Mouse (Mus musculus) gastrocnemius, postnatal 10 days (tissue): ENCODE measurements around the gene Mapk14. TPM values are rescaled to one million over a fixed set of nuclear protein-coding genes. Genes with fewer than 3 reads are reported as not detected.

Experiments
- DNase-seq: peaks from one replicate; pipeline ENCODE4 v3.0.0; 2021; ENCODE audit warnings: mixed read lengths
- long read RNA-seq, 2 experiments: library from polyadenylated mRNA; stranded (forward); transcript quantifications; one replicate each; pipeline ENCODE4 v2.0.0; 2021
- total RNA-seq, 2 experiments: library from RNA; stranded (reverse); gene quantifications; 2 replicates each; pipeline ENCODE4 v1.2.3; 2021

Gene Mapk14
- total RNA-seq: 10 to 100 TPM; 59.8 to 62.8 TPM
- long read RNA-seq, experiment 1, transcript Mapk14-202 (12 exons, 3,548 nt): major isoform, 130 of 148 reads
- long read RNA-seq, experiment 1, partial matches to known transcripts: 8 of 148 reads
- long read RNA-seq, experiment 1, other reads (novel, unspliced or antisense): 5 of 148 reads
- long read RNA-seq, experiment 2, transcript Mapk14-201 (12 exons, 3,562 nt): minor isoform, 7 of 135 reads
- long read RNA-seq, experiment 2, transcript Mapk14-202 (12 exons, 3,548 nt): major isoform, 107 of 135 reads
- long read RNA-seq, experiment 2, partial matches to known transcripts: 4 of 135 reads
- long read RNA-seq, experiment 2, other reads (novel, unspliced or antisense): 11 of 135 reads

DNA sequence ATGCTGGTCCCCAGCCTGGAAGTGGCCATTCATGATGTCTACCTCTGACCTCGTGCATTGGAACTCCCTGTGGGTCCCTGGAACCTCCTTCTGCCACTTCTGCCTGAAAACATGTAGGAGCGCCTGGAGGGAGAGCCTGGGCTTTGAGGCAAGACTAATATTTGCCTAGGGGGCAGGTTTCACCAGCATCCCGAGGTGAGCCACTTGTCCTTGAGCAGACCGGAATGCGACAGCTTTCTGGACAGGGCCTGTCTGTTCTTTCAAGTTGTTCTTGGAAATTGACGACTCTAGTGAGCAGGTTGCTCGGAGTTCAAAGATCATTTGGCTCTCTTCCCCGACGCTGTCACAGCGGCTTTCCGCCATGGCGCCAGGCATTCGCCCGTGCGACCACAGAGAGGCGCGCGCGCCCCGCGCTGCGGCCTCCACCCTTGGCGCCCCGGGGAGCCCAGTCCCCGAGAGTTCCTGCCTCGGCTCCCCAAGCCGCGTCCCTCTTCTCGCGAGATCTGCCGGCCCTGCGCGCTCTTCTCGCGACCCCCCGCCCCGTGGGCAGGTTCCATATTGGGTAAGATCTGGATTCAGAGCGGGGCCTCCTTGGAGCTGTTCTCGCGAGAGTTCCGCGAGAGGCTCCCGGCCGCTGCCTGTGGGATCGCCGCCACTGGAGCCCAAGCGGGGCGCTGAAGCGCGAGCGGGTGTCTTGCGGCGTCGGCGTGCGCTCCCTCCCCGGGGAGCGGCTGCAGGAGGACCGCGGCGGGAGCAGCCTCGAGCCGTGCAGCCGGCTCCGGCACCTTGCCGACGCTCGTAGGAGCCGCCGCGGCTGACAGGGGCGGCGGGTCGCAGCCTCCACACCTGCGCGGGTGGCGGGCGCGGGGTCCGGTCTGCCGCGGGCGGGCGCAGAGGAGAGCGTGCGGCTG, at the start of gene Mapk14:
TSS of gene Mapk14 (plus strand) at position 554 of the 911 bp plus-strand sequence.
- DNase-seq: peak; percentile 99

DNA sequence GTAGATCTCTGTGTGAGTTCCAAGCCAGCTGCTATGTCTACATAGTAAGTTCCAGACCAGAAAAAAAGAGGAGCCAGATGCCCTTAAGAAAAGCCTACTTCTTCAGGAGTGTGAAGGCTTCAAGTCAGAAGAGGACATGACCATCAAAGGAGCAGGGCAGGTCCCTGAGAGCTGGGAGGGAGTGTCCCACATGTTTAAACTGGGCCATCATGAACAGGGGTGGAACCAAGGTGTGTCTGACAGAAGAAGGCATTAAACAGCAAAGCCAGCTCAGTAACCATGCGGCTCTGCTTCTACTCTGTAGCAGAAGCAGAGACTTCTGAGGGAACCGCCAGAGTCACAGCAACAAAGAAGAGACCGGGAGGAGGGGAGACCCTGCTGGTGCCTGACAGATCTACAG, 47.4 kb upstream of the Mapk14 start:
- no peak for DNase-seq

DNA sequence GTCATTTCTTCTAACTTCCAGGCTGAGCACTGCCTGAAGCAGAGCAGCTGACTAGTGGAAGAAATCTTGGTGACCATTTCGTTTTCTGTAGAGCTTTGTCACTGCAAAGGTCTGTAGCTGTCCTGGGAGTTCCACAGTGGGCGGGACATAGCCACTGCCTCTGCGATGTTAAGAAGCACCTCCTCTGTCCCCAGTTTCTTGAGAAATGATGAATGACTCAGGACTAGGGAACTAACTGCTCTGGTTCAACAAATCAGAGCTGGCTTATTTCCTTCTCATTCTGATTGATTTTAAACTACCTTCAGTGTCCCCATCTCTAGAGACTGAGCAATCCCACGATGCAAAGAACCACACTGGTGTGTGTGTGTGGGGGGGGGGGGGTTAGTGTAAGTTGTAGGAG, 47.0 kb upstream of the Mapk14 start:
- no peak for DNase-seq

DNA sequence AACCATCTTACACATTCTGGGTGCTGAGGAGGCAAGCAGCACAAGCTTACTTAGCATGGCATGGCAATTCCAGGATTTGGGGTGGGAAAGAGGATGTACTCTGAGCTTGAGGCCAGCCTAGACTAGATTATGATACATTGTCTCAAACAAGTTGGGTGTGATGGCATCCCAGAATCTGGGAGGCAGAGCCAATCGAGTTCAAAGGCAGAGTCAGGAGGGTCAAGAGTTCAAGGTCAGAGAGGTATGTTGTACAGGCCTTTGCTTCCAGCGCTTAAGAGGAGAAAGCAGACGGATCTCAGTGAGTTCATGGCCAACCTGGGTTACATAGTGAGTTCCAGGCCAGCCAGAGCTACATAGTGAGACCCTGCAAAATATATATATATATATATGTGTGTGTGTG, 44.9 kb upstream of the Mapk14 start:
- DNase-seq: no peak

DNA sequence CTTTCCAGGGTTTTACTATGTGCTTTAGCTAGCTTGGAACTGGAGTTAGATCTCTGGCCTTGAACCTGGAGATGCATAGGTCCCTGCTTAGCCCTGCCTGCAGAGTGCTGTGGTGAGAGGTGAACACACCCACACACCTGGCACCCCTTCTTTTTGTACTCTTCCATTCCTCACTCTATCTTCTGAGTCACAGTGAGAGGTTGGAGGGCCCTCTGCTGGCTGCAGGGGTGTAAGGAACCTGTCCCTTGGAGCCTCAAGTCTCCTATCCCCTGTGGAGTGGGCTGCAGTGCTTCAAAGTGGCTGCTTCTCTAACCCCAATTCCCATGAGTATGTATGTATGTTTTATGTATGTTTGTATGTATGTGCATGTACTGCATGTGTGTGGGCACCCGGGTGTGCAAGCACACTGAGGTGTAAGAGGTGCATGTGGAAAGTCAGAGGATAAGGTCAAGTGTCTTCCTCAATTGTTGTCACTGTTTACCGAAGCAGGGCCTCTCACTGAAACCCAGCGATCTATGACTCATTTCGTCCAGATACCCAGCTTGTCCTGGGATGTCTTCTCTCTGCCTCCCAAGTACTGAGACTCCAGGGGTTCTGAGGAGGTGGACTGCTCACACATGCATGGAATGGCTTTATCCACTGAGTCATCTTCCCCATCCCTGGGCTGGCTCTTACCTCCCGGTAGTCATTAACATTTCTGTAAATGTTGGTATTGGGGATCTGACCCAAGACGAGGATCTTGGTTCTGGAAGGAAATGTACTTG, 42.3 kb upstream of the Mapk14 start:
- peak; percentile 20 for DNase-seq

DNA sequence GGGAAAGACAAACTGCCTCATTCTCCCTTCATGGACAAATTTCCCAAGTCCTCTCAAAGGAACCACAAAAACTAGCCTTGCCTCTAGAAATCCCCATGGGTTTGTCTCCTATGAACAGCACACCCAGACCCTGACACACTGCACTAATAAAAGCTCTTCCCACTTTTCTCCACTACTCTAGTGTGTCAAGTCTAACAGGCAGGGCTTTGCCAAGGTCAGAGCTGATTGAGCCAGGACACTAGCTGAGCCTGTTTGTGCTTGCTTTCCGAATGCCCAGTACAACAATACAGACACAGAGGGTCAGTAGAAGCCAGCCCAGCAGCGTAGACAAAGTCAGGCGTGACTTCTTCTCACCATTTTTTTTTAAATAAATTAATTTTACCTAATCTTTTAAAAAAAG, 40.9 kb upstream of the Mapk14 start:
- no peak for DNase-seq

DNA sequence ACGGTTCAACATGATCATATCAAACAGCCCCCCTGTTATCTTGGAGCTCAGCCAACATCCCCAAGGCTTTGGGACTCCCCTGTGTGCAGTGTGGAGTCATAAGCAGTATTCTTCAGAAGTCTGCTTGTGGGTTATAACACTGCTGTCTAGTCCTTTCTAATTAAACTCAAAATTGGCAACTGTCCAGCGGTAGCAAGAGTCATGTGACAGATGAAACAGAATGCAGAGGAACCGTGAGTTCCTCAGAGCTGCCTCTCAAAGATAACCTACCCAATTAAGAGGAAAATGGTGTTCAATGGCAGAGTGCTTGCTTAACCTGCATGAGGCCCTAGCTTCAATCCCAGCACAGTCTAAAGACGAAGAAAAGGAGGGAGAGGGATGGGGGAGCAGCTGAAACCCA, 33.2 kb upstream of the Mapk14 start:
- no peak for DNase-seq

DNA sequence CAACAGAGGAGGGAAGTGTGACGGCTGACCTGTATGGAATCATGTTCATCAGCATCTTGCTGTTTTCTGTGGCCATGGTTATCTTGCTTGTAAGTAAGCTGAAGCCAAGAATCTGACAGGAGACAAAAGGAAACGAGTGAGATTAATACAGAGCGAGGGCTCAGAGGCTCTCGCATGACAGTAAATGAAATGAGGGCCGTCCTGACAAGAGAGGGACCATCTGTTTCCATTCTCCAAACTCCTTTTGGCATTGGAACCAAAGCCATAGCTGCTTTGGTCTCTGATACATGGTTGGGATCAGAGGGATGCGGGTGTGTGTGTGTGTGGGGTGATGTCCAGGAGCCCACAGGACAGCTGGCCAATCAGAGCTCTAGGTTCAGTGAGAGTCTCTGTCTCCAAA, 31.6 kb upstream of the Mapk14 start:
- DNase-seq: no peak

DNA sequence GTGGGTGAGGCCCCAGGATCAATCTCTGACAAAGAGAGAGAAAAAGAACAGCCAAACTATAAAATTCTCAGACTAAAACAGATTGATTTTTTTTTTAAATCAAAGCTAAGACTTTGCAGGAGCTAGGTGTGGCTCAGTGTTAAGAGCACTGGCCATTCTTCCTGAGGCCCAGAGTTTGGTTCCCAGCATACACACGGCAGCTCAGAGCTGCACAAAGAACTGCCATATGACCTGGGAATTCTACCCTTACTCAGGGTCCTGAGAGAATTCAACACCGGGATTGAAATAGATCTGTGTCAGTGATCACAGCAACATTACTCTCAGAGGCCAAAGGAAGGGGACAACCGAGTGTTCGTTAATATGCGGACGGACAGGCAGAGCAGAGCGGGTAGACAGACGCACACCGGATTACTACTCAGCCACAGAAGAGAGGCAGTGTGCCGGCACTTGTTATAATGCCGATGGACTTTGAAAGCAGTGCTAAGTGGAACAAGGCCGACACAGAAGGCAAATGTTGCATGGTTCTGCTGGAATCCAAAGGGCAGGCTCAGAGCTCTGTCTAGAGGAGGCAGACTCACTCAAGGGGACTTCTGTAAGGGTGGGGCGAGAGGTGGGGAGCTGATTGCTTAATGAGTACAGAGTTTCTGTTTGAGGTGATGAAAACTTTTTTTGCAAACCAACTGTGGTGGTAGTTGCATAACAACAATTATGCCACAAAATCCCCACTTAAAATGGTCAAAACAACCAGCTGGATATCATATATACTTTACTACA, 8.6 kb upstream of the Mapk14 start:
- DNase-seq: no peak

DNA sequence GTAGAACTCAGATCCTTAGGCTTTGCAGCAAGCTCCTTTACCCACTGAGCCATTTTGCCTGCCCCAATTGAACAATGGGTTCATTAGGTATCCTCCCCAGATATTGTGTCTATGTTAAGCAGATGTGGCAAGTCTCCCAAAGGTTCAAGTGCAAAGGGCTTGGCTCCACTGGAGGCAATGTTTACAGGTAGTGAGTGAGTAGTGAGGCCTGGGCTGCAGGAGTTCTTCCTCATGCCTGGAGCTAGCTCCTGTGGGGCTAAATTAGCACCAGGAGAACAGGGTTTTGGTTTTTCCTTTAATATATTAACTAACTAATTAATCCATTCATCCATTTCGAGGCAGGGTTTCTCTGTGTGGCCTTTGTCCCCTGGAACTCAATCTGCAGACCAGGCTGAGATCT, 7.5 kb upstream of the Mapk14 start:
- DNase-seq: no peak

DNA sequence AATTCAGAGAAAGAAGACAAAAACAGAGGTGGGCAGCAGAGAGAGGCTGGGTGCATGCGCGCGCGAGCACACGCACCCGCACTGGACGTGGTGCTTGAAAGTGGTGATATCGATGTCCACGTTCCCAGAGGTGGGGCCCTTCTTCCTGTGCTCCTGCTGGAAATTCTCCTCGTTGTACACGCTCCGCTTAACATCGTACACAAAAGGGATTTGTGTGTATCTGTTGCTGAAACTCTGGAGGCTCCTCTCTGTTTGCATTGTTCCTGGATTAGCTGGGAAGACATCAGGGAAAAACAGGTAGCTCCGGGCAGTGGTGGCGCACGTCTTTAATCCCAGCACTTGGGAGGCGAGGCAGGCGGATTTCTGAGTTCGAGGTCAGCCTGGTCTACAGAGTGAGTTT, 6.5 kb upstream of the Mapk14 start:
- no peak for DNase-seq

DNA sequence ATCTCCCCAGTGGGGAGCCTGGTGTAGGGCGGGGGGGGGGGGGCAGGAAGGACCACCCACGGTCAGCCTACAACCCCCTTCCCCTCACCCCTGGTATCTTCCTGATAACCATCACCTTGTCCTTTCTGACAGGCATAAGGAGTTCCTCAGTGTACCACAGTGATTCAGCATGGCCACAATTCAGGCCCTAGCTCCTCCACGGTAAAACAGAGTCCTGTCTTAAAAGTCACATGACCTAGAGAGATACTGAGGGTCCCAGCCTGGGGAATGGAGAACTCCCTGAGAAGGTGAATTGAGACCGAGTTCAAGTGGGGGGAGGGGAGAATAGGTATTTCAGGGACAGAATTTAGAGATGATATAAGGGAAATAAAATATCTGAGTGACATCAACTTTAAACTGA, 3.8 kb upstream of the Mapk14 start:
- DNase-seq: no peak

DNA sequence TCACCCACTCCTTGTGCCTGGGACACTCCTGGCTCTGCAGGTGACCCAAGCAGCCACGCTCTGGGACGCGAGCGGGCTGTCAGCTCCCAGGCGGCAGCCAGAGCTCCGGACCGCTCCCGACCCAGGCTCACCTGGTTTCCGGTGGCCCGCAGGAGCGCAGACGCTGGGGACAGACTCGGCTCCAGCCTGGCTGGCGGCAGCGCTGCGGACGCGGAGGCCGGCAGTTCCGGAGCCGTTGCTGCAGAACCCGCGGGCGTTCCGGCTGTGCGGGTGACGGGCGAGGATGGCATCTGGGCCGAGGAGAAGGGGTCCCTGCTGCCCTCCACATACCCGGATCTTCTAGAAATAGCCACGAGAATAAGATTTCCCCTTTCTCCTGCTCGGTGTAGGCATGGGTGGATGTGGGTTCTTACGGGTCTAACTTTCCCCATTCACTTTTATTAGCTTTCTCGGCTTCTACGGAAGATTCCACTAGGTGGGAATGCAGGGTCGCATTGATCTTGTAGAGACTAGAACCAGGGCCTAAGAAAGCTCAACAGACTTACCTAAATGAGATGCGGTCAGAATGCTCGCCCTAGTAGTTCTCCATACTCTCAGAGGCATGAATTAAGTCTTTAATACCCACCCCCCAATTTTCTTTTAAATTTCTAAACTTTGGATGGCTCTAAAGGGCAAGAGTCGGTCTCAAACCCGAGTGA, 1.4 kb upstream of the Mapk14 start, which contains the start of gene Slc26a8:
TSS of gene Slc26a8 (minus strand) at position 648 of the 698 bp plus-strand sequence.
- no peak for DNase-seq

DNA sequence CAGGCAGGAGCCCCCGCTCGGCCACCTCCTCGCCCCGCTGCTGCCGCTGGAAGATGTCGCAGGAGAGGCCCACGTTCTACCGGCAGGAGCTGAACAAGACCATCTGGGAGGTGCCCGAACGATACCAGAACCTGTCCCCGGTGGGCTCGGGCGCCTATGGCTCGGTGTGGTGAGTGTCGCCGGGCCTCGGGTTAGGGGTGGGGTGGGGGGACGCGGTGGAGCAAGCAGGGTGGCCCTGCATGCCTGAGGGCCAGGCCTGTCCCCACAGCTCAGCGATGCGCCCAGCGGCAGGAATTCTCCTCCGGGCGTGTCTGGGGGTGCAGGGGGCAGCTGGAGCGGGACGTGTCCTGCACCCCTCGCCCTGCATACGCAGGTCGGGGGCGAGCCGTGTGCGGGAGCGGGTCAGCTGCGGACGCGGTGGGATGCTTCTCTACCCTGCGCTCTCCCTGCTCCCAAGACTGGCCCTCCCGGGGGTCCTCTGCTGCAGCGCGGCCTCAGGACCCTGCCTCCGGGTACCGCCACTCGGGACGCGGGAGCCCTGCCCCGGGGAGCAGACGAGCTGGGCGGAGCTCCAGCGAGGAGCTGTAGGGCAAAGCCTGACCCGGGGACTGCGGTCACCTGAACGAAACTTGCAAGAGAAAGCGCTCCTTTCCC, 685 bp downstream of the Mapk14 start:
- DNase-seq: peak; percentile 62

DNA sequence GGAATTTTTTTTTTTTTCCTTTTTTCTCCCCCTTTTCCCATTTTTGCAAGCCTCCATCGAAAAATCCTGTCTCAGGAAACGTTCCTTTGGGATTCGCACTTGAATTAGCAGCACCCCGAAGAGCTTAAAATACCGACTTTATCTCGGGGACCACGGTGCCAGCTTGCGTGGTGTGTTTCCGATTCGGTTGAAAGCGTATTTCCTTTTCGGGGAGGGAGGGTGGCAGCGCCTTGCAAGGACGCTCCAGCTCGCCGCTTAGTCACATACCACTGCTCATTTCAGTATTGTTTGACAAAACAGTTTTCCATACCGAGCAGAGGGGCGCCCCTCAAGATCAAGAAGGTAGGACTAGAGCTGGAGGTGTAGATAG, 1.2 kb downstream of the Mapk14 start:
- peak; percentile 29 for DNase-seq

DNA sequence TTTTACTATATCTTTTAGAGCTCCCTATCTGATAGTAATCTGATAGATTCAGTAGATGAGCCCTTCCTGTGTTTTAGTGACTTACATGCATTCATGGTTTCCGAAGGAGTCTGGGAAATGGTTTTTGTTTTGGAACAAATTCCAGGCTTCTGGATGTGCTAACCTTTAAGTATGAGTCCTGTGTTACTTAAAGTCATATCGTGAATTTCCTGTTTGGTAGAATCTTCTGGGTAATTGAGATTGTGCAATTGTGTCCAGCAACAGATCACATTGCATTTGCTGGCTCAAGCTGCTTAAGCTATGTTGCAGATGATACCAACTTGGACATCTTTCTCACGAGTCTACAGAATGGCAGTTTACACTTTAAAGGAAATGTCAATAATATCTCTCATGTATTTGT, 2.0 kb downstream of the Mapk14 start:
- no peak for DNase-seq

DNA sequence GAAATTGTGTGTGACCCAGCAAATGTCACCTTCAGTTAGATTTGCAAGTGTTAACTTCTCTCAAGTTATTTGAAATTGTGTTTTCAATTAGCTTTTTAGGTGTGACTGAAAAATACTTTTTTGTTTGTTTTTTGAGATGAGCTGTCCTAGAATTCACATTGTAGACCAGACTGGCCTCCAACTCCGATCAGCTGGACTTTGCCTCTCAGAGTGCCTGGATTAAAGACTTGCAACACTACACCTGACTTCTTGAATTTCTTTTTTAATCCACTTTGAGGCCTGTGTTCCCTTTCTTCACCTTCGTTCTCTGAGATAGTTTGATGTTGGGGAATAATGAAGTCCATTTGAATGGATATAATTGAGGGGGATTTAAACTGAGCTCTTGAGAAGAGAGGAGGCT, 2.9 kb downstream of the Mapk14 start:
- no peak for DNase-seq

DNA sequence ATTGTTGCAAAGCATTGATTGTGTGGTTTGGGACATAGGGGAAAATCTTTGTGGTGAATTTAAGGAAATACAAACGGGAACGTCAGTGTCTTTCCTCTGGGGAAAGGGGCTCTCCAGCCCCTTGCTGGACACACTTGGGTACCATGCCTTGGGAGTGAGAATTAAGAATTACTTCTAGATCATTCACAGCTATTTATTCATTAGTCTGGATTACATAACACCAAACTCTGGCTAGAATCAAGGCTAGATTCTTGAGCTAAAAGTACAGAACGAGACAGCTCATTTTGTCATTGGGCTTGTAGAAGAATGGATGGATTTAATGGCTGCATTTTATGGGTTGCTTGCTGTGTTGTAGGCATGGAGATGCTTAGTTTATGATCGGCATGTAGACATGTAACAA, 3.7 kb downstream of the Mapk14 start:
- DNase-seq: no peak

DNA sequence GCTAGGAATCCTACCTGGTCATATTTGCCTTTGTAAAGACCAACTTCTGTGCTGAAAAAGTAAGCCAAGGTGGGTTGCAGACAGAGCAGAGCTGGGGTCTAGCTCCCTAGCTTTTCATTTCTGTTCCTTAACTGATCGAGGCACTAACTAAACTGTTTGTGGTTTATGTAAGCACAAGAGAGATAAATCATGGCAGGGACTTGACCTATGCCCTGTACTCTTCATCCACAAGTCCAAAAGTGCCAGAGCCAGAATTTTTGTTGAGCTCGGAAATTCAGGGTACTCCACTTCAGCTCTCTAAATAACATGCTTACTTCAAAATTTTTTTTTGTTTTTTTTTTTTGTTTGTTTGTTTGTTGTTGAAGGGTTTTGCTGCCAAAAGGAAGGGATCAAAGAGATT, 5.5 kb downstream of the Mapk14 start:
- DNase-seq: no peak

DNA sequence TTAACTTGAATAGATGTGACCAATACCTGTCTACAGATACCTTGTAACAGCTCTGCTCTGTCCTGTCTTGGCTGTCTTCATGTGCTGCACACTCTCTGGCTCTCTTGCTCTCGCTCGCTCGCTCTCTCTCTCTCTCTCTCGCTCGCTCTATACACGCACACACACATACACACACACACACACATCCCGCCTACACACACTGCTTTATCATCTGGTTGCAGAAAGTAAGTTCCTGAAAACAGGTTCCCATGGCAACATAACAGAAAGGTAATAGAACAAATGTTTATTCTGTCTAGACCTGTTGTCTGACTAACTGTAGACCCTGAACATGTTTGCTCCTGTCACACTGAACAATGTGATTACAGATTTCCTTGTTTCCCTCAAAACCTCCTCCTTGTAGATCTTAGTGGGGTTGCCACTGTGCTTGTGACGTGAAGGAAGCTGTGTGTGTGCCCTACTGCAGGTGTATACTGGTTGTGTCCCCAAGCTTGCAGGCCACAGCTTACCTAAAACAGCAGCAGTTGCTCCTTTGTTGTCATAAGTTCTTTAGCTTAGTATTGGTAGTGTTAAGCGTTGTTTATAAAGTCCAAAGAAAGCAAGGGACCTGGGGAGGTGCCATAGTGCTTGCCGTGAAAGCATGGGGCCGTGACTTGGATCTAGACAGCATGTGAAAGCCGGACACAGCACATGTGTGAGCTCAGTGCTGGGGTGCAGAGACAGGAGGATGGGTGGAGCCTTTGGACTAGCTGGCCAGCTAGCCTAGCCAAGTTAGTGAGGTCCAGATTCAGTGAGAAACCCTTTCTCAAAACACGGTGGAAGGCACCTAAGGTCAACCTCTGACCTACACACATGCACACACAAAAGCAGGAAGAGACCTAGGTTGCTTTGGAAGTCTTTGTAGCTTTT, 6.4 kb downstream of the Mapk14 start:
- DNase-seq: peak; percentile 17
